Mouse (Mus musculus) thymus, postnatal 0 days (tissue): Measurements from ENCODE around the gene Isyna1. TPM values are rescaled to one million over a fixed set of nuclear protein-coding genes. Genes with fewer than 3 reads are reported as not detected.

Experiments
- DNase-seq: peaks from one replicate; pipeline ENCODE4 v3.0.0-alpha.2; 2015; ENCODE audit warnings: low spot score
- polyA plus RNA-seq: library from polyadenylated mRNA; unstranded; fragments of >200 nt; fragmentation: Nextera tagmentation; extraction: Ambion mirVana; gene quantifications from 2 replicates; pipeline ENCODE4 v1.2.1, GENCODE M21; 2015

Gene Isyna1
- 78.9 and 88.4 TPM in 2 replicates for polyA plus RNA-seq

DNA sequence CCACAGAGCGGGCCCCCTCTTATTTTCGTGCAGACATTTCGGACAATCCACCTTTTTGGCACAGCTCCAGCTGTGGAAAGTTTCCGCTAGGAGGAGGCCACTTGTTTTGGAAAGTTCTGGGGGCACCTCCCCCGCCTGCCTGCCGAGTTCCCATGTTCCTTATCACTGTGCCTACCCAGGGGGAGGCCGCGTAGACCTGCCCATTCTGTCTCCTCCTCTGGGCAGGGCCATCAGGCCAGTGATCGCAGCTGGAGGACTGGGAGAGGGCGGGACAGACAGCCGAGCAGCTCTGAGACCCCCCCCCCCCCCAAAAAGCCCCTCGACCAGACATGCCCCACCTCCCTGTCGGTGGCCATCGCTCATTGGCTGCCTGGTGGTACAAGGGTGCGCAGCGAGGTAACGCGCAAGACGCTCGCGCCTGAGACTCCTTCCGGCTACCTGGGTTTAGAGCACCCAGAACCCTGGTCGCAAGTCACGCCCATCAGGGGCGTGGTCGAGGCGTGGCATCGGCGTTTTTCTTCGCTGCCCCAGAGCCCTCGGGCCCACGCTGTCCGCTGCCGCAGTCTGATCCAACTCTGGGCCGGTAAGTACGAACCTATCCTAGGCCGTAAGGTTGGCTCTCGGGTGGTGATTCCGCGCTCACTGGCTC, at the start of gene Isyna1:
Gene Isyna1, plus strand, starts transcription at position 413 of the 649 bp plus-strand sequence.
- DNase-seq = peak; percentile 94

DNA sequence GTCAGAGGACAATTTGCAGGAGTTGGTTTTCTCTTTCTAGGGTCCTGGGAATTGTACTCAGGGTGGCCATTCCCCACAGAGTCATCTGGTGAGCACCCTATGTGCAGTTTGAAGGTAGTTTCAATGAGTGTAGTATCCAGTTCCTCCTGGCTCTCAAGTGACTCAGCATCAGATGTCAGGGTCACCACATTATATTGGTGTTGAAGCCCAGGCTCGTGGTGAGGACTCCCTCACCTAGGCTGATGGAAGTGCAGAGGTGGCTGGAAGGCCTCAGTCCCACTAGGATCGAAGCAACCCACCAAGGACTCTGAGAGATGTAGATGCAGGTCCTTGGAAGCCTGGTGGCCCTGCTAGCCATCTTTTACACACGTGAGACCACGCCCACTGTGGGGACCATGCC, 47.8 kb upstream of the Isyna1 start:
- no peak for DNase-seq

DNA sequence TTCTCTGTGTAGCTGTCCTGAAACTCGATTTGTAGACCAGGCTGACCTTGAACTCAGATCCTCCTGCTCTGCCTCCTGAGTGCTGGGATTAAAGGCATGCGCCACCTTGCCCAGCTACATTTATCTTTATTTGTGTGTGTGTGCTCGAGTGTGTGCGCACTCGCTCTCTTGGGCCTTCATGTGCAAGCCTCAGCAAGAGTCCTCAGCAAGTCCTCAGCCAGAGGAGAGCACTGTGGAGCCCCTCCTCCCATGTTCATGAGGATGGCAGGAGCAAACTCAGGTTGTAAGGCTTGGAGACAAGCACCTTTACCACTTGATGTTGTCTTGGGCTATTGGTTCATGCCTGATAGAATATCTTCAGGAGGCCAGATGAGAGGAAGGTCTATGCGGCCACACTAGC, 46.4 kb upstream of the Isyna1 start:
- DNase-seq = no peak

DNA sequence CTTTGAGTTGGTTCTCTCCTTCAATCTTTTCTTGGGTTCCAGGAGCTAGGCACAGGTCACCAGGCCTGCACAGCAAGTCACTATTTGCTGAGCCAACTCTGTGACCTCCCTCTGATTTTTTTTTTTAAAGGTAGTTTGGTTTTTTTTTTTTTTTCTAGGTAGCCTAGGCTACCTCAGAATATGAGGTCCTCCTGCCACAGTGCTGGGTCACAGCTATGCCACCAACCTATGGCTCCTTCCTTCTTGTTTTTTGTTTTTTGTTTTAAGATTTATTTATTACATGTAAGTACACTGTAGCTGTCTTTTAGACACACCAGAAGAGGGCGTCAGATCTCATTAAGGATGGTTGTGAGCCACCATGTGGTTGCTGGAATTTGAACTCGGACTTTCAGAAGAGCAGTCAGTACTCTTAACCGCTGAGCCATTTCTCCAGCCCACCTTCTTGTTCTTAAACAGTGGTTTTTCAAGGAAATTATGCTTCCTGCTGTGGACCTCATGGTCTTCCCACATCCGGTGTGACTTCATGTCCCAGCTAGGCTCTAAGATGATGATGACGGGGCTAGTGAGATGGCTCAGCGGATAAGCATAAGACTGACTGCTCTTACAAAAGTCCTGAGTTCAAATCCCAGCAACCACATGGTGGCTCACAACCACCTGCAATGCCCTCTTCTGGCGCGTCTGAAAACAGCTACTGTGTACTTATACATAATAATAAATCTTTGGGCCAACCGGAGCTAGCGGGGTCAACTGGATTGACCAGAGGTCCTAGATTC, 44.6 kb upstream of the Isyna1 start:
- peak; percentile 57 for DNase-seq

DNA sequence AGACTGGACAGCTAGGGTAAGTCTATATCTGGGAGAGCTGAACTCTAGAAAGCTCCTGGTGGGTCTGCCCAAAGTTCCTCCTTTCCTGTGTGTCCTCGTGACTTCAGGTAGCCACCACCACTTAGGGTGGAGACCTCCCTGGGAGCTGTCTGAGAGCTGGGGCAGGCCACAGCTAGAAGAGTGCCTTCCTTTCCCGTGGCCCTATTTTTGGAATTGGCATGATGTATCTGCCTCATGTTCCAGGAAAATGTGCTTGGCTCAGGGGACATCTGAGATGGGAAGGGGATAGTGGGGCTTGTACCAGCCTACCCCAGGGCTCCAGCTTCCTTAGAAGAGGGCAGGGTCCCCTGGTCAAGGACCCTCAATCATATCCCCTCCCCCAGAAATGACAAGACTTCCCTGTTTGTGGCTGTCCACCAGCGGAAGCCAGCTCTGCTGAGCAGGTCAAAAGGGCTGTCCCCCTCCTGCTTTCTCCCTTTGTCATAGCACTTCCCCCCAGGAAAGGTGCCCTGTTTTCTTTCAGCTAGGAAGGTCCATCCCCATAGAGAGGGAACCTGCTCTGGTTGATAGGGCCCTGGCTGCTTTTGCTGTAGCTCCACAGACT, 42.5 kb upstream of the Isyna1 start:
- DNase-seq = no peak

DNA sequence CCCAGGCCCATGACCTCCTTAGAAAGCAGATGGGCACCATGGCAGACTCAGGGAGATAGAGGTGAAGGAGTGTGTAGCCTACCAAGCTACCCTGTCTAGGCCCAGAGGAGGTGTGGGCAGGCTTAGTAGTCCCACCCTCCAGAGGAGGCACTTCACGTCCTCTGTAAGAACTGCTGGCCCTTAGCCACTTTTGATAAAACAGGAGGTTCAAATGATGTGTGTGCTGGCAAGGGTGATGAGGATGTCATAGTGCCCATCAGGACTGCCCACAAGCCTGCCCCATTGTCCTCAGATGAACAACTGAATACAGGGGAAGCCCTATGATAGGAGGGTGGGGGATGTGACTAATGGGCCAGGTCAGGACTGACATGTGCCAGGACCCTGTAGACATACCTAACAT, 41.3 kb upstream of the Isyna1 start:
- DNase-seq = no peak

DNA sequence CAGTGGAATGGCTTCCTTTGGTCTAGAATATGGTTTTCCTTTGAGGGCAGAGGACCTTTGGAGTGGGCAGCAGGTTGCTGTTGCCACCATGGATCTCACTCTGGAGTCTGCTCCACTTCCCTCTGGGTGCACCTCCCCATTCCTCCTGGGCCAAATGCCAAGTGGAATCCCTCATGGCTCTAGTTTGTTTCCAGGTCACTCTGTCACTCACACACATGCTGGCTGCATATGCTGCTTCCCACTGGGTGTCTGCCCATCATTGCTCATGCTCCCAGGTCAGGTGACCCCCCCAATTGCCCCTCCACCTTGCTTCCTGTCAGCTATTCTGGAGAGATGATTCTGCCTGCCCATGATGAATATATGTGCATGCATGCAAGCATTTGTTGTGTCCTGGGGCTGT, 40.4 kb upstream of the Isyna1 start:
- no peak for DNase-seq

DNA sequence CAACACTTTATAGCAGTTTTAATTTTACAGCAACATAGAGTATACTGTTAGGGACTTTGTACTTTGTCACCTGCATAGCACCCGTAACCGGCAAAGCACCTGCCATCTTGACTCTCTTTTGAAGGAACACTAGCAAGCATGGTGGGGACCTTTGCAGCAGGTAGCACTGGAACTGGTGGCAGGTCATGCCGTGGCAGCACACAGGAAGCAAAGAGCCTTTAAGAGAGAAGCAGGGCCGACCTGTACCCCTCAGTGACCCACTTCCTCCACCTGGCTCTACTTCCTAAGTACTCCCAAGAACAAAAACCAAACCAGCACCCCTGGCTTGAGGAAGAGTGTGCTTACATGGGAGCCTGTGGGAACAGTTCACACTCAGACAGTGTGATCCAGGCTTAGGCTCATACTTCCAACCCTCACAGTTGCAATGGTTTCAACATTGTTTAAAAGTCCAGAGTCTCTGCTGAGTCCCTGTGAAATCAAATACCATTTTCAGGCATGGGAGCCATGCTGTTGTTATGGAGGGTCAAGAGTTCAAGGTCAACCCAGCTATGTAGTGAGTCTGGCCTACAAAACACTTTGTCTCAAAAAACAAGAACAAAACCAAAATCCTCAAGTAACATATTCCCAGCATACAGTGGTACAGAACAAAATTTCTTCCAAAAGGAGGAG, 39.0 kb upstream of the Isyna1 start:
- peak; percentile 61 for DNase-seq

DNA sequence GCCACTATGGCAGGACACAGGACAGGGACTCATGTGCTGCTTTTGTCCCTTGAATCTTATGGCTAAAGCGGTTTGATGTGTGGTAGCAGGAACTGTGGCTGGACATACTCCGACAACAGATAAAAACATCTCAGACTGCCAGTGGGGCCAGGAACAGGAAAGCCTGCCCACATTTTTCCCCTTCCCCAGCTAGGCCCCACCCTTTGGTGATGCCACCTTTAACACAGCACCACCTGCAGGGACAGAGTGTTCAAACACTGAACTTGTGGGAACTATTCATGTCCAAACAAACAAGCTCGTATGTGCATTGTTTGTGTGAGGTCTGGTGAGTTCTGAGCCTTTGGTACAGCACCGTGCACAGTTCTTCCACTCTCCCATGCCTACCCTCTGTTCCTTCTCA, 35.8 kb upstream of the Isyna1 start:
- DNase-seq = peak; percentile 74

DNA sequence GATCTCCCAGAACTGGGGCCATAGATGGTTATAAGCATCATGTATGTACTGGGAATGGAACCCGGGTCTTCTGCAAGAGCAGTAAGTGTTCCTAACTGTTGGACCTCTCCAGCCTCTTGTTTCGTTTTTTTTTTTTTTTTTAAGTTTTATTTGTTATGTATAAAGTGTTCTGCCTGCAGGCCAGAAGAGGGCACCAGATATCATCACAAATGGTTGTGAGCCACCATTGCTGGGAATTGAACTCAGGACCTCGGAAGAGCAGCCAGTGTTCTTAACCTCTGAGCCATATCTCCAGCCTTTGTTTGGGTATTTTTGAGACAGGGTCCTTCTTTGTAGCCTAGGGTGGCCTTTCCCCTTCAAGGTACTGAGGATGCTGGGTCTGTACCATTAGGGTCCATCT, 35.2 kb upstream of the Isyna1 start:
- peak; percentile 42 for DNase-seq

DNA sequence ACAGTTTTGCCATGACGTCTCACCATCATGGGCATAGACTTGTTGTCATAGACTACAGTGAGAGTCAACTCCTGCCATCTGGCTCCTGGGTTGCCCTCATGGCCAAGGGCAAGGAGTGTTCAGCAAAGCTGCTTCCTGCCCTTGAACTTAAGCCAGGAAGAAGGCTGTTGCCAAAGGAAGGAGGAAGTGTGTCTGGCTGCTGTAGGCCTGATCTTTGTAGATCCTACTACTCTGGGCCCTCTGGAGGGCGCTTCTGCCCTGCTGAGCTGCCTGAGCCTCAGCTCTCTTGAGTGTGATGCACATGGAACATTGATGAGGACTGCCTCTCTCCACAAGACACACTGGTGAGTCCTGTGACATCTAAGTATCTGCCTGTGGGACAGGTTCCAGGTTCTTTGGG, 34.1 kb upstream of the Isyna1 start:
- DNase-seq = peak; percentile 73

DNA sequence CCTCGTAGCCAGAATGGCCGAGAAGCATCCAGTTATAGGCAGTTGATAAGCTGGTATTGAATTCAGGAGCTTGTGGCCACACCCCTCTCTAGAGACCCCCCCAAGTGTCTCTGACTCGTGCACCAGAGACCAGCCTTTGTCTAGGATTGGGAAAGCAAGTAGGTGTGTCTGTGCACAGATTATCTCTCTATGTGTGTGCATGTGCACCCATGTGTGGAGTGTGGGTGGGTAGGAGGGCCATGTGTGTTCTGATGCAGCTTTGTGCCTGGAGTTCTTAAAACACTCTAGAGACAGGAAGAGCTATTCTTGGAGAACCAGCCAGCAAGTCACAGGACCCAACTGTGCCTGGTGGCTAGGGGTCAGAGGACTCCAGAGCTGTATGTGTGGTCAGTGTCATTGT, 33.6 kb upstream of the Isyna1 start:
- DNase-seq = no peak

DNA sequence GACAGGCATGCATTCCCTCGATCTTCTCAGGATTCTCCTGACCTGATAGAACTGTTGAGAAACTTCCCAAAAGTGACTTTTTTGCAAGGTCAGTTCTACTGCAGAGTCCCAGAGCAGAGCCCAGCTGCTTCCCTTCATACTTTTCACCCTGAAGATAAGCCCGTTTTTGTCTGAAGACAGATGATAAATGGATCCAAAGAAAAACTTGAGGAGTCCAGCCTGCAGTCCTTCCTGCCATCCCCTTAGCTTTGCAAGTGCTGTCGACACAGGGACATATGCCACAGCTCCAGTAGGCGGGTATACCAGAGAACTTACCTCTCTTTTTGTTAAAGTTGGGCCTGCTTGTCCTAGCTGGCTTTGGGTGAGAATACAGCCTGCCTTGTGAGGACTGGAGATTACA, 32.8 kb upstream of the Isyna1 start:
- DNase-seq = no peak

DNA sequence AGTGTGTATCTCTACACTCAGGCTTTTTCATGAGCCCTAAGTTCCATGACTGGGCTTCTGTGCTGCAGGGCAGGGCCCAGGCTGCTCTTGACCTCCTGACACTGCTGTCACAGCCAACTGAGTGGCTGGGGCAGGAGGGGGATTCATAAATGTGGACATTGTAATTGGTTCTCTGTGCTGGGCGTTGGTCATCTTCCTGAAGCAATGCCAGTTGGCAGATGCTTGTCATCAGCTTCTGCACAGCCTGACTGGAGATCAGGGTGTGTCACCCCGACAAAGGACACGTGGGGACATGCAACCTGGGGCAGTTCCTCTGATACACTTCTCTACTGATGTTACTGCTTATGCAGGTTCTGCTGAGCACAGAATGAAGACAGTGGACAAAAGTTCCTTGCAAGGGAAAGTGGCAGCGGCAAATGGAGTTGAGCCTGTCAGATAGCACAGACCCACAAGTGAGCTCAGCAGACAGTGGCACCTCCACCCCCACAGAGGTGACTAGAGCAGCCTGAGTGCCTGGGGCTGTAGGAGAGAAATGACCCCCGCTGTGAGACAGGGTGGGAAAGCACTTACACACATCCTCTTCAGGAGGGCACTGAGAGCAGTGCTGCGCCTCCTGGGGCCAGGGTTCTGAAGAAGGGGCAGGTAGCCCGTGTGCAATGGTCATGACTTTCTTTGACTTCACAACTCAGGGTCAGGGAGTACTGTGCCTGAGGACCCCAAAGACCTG, 32.2 kb upstream of the Isyna1 start:
- DNase-seq = no peak

DNA sequence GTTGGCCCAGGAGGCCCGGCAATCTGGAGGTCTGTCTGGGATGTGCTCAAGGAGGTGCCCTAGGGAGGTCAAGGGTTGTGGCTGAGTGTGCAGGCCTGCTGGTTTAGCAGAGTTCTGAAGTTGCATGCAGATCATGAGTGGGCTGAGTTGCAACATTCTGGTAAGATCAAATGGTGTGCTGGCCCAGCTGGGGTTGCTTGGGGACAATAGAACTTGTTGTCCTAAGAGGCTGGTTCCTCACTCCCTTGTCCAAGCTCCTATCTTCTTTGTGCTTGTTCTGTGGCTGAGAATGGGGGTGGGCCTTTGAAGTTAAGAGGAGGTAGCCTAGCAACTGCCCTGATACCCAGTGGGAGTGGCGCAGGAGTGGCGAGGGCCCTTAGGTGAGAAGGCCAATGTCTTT, 31.4 kb upstream of the Isyna1 start:
- DNase-seq = no peak

DNA sequence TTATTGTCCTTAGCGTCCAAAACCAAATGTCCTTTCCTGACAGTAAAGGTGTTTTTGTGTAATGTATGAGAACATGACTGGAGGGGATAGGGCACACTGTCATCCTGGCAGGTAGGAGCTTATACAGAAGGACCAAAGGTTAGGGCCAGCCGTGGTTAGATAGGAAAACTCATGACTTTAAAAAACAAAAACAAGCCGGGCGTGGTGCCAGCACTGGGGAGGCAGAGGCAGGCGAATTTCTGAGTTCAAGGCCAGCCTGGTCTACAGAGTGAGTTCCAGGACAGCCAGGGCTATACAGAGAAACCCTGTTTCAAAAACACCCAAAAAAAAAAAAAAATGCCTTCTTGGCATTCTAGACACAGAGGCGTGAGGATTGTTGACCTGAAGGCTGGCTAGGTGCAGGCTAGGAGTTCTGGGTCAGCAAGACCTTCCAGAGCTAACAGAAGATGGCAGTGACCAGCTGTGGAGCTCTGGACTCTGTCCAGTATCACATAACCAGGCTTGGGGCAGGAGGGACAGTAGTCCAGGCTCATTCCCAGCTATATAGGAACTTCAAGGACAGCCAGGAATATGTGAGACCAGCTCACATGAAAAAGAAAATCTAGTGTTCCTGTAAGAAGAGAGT, 30.3 kb upstream of the Isyna1 start:
- no peak for DNase-seq

DNA sequence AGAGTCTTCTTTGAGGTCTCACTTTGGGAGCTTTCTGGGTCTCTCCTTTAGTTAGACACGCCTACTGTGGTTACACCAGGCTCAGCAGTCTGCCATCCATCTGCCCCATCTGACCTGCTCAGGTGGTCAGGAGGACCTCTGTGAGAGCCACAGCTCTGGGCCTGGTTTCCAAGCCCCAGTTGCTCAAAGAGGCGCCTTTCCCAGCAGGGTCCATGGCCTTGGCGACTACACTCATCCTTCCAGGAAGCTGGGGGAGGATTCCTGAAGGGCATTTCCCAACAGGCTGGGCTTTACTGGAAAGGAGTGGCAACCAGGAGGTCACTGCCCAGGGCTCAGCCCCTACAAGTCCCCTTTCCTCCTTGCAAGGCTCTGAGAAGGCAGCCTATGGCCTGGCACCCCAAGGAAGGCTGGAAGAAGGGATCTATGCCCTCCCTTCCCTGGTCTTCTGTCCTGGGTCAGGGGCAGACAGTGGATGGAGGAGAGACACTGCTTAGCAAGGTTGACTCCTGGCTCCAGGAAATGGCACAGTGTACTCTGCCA, 29.4 kb upstream of the Isyna1 start:
- DNase-seq = peak; percentile 24

DNA sequence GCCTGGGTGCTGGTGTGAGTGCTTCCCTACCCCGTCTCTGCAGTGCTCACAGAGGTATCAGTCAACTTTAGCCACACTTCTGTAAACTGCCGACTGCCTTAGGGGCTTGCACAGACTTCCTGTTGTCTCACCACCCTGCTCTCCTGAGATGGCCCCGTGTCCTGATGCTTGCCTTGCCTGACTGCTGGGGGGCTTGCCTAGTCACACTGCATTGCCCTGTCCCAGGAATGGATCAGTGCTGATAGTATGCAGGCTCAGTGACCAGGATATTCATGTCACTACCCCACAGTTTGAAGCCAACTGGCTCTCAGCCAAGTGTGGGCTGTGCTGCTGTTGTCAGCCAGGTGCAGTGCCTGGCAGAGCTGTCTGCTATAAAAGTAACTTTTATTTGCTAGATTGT, 28.6 kb upstream of the Isyna1 start:
- DNase-seq = peak; percentile 55

DNA sequence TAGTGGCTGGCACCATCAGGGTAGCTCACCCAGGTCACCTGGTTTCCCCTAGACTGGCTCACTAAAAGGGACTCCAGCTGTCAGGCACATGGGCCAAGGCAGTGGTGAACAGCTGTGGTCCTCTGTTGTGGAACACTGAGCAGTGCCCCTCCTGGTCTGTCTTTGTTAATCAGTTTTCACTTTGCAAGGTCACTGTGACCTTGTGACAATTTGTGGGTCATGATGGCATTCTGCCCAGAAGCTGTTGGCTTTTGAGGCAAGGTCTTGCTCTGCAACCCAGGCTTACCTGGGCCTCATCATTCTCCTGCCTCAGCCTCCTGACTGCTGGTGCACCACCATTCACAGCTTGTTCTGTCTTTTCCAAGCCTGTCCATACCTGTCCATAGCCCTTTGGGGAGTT, 23.8 kb upstream of the Isyna1 start:
- no peak for DNase-seq

DNA sequence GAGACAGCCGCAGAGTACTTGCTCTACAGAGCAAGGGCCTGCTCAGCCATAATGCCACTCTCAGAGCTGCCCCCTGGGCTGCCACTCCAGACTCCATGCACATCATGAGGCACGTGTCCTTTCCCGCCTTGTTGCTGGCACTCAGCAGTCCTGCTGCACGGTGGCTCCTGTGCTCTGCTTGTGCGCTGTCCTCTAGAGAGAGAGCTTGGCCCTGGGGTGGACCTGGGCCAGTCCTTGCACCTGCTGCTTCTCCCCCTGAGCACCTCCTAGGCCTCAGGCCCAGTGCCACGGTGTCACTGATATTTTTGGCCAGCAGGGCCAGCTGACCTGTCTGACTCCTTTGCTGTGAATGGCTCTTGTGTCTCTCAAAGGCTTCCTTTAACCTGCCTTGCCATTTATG, 23.2 kb upstream of the Isyna1 start:
- DNase-seq = no peak

DNA sequence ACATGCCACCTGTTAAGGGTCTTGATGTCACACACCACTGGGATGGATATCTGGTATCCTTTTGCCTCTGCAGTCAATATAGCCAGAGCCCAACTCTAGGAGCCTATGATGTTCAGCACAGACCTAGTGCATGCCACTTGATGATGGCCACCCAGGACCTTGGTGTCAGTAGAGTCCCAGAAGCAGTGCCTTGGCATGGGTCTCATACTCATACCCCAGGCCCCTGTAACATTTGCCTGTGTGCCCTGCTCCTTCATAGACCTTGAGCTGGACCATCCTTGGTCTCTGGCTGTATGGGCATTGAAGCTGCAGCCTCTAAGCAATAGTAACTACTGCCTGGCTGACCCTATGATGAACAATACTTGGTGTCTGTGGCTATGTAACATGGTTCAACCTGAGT, 19.9 kb upstream of the Isyna1 start:
- DNase-seq = no peak
